Mouse (Mus musculus): Measurements from ENCODE around the gene Ces3a.
"Not testable (repeated sequence)": the region's sequence is repeated elsewhere in the genome, so short reads cannot be mapped to it uniquely, and the experiment has no call there.

Gene Ces3a

DNA sequence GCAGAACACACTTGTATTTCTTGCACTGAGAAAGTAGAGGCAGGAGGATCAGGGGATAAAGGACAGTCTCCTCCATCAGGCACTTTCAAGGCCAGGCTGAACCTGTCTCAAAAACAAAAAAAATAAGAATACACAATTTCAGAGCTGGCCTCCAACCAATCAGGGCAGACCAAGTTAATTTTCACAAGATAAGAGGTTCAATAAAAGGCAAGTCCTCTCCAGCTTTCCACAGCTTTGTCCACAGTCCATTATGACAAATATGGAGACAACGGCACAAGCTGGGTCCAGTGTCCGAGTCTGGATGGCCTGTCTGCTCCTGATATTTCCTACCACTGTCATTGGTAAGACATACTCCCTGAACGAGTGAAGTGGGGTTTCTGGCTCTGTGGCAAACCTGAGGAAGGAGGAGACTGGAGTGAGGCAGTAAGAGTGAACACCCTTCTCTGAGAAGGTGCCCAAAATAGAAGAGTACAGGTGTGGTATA lies at the start of gene Ces3a:
Gene Ces3a, plus strand, starts transcription at position 231 of the 484 bp plus-strand sequence.
- DNase-seq = no peak

DNA sequence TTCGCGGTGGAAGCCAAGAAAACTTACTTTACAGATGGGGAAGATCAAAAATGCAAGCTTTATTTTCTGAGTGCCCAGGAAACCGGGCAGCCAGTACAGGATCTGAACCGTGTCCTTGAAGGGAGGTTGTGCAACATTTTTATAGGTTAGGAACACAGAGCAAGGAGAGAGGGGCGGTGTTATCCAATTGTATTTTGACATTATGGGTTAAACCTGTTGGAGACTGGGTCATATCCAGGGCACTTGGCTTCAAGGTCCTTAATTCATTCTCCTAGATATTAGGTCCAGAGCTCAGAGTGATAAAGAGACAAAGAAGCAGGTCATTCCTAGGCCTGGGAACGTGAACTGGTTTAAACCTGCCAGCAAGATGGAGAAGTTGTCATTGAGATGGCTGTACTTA lies 49.2 kb upstream of the Ces3a start:
- DNase-seq = no peak

DNA sequence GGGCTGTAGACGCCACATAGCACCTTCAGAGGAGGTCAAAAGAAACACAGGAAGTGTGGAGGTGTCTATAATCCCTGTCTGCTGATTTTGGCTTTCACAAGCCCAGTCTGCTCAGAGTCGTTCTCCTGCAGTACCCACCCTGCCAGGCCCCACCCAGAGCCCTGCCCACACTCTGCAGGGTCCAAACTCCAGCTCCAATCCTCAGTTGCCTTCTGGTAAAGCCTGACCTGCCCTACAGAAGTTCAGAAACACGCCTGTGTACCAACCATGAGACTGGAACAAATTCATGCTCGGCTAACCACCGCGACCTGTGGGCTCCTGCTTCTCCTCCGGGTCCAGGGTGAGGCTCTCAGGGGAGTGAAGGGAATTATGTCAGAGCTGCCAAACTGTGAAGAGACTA lies 47.8 kb upstream of the Ces3a start, which contains the start of gene Ces2h:
Gene Ces2h, plus strand, starts transcription at position 268 of the 400 bp plus-strand sequence.
- DNase-seq = no peak

DNA sequence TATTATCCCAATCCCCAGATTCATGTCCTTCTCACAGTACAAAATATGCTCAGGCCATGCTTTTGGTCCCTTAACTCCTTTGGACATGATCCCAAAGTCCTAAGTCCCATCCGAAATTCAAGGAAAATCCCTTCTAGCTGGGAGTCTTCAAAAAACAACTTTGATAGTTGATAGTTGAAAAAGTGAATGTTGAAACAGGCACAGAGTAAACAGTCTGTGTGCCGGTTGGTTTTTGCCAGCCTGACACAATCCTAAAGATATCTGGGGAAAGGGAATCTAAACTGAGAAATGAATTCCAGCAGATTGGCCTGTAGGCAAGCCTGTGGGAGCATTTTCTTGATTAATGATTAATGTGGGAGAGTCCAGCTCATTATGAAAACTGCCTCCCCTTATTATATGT lies 38.4 kb upstream of the Ces3a start:
- no peak for DNase-seq

DNA sequence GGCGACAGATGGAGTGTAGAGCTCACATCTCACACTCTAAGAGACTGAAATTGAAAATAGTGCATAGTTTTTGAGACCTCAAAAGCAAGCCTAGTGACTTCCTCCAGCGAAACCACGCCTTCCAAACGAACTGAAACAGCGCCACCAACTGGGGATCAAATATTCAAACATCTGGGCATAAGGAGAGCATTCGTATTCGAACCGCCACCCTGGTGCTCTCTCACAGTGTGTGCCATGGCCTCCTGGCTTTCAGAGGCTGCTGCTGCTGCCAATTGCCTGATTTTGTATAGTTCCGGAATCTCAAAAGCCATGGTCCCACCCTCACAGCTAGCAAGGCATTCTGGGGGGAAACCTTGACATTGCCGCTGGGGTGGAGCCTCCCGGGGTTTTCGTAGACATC lies 37.3 kb upstream of the Ces3a start:
- DNase-seq = no peak

DNA sequence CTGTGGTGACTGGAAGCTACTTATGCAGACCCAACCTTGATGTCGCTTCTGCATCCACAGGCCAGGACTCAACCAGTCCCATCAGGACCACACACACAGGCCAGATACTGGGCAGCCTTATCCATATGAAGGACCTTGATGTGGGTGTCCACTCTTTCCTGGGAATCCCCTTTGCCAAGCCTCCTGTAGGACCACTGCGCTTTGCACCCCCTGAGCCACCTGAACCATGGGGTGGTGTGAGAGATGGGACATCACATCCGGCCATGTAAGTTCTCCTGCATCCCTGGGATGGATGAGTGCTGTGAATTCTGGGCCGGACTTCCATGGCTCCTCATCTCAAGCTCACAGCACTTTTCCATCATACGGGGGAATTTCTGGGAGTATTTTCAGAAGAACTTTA lies 34.0 kb upstream of the Ces3a start:
- DNase-seq = no peak

DNA sequence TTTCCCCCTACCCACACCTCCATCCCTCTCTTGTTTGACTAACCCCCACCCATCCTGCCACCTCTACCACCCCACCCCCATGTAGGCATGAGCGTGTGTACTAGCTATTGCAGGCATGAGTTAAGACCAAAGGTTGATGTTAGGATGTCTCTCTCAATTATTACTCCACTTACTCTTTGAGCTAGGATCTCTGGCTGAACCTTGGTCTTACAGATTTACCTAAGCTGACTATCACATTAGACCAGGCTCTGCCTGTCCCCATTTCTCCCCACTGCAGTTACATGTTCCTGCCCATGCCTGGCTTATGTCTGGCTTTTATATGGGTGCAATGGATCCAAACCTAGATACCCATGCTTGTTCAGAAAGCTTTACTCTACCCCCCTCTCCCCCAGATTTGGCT lies 26.4 kb upstream of the Ces3a start:
- no peak for DNase-seq

DNA sequence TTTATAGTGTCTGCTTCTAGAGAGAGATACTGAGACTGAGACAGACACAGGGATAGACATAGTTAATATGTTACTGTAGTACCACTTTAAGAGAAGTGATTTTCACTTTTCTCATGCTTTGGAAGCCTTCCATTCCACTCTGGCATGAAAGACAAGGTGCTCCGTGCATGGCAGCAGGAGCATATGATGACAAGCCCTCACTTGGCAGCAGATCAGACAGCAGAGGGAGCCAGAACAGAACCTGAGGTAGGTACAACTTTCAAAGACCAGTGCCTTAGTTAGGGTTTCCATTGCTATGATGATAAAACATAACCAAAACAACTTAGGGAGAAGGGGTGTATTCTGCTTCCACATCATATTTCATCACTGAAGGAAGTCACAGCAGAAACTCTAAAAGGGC lies 25.3 kb upstream of the Ces3a start:
- DNase-seq = no peak

DNA sequence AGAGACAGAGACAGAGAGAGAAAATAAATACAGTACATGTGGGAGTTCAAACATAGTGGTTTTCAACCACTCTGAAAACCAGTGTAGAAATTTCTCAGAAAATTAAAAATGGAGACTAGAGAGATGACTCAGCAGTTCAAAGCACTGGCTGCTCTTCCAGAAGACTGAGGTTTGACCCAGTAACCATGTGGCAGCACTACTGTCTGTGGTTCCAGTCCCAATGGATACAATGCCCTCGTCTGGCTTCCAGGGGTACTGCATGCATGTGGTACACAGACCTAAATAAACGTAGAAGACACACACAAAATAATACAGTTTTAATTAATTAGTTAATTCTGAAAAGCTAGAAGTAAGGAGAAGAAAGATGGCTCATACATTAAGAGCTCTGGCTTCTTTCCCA lies 23.4 kb upstream of the Ces3a start:
- no peak for DNase-seq

DNA sequence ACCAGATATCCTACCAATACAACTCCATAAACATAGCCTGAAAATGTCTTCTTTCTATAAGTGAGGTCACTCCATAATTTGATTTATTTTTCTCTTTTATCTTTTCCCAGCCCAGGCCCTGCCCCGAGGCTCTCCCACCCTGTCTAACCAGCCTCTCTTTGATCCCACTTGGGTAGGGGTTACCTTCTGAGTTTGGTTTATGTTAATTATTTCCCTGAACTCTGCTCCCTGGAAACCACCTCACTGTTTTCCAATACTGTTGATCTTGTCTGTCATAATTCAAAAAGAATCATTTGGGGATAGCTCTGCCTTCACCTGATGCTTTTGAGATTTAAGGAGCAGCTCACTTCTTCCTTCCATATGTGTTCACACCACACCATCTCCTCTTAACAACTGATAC lies 4.9 kb upstream of the Ces3a start:
- DNase-seq = no peak

DNA sequence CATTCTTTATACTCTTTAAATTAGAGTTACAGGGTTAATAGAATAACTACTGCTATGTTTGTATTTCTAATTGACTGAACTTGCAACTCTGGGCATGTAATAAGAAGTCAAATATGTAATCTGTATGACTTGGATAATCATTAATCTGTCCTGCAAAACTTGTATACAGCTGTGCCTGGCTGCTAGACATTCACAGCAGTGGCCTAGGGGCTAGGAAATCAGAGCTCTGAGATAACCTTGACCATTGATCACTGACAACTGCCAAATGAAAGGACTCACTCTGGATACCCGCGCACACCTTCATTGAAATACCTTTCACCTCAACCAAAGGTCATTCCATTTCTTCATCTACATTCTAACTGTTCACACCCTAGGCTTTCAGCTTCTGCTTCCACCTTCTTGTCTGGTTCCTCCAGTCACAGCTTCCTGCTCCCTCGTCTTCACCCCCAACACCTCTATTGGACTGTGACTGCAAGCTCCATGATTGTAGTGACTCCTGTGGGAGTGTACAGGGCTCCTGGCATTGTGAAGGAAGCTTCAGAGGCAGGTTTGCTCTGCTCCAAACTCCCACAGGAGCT lies 2.5 kb upstream of the Ces3a start:
- DNase-seq = no peak

DNA sequence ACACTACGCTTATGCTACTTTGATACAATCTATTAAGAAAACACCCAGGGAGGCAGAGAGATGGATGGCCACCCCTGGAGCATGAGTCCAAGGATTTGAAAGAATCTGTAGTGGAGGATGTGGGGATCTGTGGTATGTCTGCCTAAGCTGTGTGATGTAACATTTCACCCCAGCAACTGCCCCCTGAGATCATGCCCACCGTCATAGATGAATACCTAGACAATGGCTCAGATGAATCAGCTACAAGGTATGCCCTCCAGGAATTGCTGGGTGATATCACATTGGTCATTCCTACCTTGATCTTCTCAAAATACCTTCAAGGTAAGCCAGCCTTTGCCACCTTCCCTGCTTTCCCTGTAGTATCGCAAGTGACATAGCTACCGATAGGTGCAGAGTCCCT lies 7.8 kb downstream of the Ces3a start:
- no peak for DNase-seq

DNA sequence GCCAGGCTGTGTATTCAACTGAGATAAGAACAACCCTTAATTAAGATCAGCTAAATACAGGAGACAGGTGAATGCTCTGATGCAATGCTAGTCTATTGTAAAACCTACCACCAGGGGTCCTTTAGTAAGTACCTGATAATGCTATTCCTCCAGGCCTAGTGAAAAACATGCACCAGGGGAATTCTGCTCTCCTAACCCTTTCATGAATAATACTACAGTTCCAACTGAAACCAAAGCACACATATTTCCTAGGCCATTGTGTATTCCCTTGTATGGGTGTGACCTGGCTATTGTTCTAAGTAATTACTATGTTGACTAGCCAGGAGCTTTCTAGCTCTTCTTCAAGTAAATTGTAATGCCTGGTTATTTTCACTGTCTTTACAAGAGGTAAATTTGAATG lies 11.7 kb downstream of the Ces3a start:
- no peak for DNase-seq

DNA sequence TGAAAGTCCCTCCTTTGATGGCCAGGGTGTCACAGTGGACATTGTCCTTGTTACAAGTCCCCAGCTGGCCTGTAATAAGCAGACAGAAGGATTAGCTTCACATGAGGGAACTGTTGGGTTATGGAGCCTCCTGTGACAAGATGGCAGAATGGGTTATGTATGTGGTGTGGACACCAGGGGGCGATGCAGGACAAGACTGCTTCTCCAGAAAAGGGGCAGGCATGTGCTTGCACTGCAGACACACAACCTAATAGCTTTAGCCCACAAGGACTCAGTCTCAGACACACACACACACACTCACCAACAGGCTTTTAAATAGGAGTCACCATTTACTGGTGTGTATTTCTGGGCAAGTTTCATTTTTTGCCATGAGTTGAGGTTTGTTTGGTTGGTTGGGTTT lies 18.4 kb downstream of the Ces3a start:
- DNase-seq = no peak

DNA sequence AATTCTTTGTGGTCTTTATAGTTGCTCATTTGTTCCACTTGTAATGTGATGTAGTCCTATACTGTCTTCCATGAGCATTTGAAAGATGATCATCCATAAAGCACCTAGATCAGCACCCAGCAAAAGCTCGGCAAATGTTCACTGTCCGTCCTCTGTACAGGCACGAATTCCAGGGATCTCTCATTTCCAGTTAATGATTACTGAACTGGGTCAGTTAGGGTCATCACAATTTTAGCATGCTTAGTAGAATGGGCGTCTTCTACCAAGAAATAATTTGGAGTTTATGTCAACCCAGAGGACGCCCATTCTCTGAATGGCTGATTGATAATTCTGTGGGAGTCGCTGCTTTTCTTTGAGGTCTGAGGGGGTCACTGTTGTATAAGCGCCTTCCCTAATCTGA lies 19.5 kb downstream of the Ces3a start:
- not testable (repeated sequence) for DNase-seq

DNA sequence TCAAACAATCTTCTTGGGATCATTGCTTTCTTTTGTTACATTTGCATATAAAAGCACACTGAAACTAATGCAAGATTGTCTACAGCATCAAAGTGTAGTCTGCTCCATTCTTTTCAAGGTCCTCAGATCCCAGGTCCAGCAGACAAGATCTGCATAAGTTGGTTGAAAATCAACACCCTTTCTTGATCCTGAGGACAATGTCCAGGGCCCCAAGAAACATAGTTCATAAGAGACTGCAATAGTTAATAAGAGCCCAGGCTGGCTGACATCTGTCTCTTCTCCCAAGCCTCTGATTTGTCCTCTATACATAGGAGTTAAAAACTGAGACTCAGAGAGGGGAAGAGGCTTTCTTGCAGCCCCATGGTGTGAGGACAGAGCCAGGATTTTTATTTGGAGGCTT lies 20.6 kb downstream of the Ces3a start:
- no peak for DNase-seq

DNA sequence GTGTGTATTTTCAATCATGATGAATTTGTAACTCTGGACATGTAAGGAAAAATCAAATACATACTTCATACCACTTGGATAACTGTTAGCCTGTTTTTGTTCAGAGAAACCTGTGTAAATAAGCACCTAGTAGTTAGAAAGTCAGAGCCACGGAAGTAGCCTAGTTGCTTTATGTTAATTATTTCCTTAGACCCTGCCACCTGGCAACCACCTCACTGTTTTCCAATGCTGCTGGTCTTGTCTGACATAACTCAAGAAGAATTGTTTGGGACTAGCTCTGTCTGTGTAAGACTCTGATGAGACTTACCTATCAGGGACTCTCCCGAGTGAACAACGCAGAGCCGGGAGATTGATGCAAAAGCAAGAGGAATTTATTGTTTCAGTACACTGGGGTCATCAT lies 28.2 kb downstream of the Ces3a start:
- DNase-seq = no peak

DNA sequence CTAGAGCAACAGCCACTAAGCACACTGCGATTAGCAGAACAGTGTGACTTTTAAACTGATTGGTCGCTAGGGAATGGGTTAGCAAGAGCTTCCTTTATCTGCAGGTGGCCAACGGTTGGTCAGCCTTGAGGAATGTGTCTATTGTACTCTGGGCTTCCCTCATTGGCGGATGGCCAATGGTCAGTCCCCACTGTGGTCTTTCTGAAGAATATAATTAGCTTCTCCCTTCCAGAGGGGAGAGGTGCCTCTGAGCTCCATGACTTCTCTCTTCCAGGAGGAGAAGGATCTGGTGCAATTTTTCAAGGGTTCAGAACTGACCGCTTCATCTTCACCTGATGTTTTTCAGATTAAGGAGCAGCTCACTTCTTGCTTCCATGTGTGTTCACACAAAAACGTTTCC lies 28.7 kb downstream of the Ces3a start:
- DNase-seq = no peak

DNA sequence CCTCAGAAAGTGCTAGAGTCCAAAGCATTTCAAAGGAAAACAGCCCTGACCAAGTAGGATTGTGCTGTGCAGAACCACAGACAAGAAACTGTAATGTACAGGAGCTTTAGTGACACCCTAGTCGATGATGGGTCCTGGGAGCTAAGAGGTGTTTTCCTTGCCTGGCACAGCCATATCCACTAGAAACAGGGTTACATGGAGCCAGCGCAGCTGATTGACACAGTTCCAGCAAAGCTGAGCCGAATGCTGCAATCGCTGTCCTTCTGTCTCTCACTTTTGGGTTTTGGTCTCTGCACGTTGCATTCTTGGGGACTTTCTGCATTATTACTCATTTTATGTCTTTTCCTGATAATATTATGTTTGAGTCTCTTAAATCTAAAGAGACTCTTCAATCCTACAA lies 30.2 kb downstream of the Ces3a start:
- DNase-seq = no peak

DNA sequence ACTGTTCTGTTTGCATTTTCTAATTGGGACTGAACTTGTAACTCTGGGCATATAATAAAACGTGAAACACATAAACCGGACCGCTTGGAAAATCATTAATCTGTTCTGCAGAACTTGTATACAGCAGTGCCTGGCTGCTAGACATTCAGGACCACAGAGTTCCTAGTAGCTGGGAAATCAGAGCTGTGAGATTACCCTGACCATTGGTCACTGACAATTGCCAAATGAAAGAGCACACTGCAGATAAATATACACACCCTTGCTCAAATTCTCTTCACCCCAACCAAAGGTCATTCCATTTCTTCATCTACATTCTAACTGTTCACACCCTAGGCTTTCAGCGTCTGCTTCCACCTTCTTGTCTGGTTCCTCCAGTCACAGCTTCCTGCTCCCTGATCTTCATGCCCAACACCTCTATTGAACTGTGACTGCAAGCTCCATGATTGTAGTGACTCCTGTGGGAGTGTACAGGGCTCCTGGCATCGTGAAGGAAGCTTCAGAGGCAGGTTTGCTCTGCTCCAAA lies 32.5 kb downstream of the Ces3a start:
- no peak for DNase-seq

DNA sequence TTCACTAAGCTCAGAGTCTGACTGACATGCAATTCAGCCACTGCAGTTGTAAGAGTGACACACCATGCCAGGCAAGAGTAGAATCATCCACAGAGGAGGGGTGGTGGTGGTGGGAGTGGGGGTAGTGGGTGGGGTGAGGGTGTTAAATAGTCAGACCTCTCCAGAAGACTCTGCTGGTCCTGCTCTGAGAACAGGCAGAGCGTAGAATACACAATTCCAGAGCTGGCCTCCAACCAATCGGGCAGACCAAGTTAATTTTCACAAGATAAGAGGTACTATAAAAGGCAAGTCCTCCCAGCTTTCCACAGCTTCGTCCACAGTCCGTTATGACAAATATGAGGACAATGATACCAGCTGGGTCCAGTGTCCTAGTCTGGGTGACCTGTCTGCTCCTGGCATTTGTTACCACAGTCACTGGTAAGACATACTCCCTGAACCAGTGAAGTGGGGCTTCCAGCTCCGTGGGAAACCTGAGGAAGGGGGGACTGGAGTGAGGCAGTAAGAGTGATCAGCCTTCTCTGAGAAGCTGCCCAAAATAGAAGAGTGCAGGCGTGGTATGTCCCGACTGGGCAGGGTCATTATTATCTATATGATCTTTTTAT lies 35.1 kb downstream of the Ces3a start, which contains the start of gene Ces3b:
Gene Ces3b, plus strand, starts transcription at position 305 of the 602 bp plus-strand sequence.
- no peak for DNase-seq

DNA sequence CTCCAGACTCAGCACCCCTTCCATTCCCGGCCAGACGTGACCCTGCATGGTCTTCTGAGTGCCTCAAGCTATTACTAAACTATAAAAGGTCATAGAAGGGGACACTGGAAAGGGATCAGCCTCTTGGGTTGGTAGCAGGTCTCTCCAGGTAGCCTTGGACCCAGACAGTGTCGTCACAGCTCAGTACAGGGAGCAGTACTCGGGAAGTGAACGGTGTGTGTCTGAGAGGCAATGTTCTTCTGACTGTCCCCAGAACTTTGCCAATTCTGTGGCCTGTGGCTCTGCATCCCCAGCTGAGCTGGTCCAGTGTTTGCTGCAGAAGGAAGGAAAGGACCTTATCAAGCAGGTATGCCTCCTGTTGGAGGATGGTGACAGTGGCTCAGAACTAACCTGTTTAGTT lies 39.8 kb downstream of the Ces3a start:
- DNase-seq = not testable (repeated sequence)

DNA sequence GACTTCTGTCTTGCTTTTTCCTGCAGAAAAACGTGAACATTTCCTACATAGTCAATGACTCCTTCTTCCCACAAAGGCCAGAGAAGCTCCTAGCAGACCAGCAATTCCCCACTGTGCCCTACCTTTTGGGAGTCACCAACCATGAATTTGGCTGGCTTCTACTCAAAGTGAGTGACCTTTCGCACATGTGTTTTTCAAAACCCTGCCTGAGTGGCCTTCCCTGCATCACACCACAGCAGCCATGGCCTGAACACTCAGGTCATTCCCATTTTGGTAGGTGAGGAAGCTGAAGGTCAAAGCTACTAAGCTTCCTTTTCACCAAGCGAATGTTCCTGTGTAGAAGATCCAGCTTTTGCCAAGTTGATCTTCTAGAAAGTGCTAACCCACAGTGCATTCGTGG lies 40.2 kb downstream of the Ces3a start:
- no peak for DNase-seq

DNA sequence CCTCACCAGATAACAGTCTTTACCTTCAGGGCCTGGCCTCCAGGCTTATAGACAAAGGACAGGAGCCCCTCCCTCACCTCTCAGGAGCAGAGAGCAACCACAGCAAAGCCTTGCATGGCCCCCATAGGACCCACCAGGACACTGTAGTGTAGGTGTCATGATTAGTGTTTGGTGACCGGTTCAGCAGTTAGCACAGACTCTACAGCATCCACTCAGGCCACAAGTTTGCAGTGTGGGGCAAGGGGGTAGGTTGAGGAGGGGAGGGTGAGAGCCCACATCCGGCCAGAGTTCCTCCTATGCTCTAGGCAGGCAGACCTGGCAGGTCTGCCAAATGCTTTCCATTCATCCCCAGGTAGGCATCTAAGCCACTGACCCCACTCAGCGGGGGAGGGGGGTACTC lies 45.6 kb downstream of the Ces3a start:
- DNase-seq = no peak

Data from right cerebral cortex, adult 18-20 months (tissue).